Mouse (Mus musculus) hindbrain, embryonic 16.5 days (tissue): ENCODE measurements around the gene Cavin3. TPM values are rescaled to one million over a fixed set of nuclear protein-coding genes. Genes with fewer than 3 reads are reported as not detected.

Source experiments
- ATAC-seq: fragments of 200-750 bp; cut with Nextera tagmentation; 2 replicates; pipeline ENCODE4 v1.8.0; 2017; ENCODE audit warnings: moderate TSS enrichment, moderate library complexity
- H3K27ac ChIP-seq: fragments of 300-500 bp; sonication (generic); 2 replicates; pipeline ENCODE4 v1.5.1; 2014; ENCODE audit warnings: low read depth, mild to moderate bottlenecking, control low read depth, low read length, moderate library complexity
- H3K27me3 ChIP-seq: fragments of 300-500 bp; sonication (generic); replicated peaks from 2 replicates; pipeline ENCODE4 v1.6.1; 2014; ENCODE audit warnings: low read length; ENCODE audit not compliant: control insufficient read depth, insufficient read depth
- H3K36me3 ChIP-seq: fragments of 300-500 bp; sonication (generic); 2 replicates; pipeline ENCODE4 v1.6.1; 2014; ENCODE audit warnings: mild to moderate bottlenecking, low read length, moderate library complexity, mixed read lengths; ENCODE audit not compliant: control insufficient read depth, insufficient read depth
- H3K4me1 ChIP-seq: fragments of 300-500 bp; sonication (generic); 2 replicates; pipeline ENCODE4 v1.6.1; 2014; ENCODE audit warnings: low read depth, low read length; ENCODE audit not compliant: control insufficient read depth, insufficient read depth
- H3K4me2 ChIP-seq: fragments of 300-500 bp; sonication (generic); 2 replicates; pipeline ENCODE4 v1.6.1; 2014; ENCODE audit warnings: mild to moderate bottlenecking, low read length, control low read depth, moderate library complexity
- H3K4me3 ChIP-seq: fragments of 300-500 bp; sonication (generic); 2 replicates; pipeline ENCODE4 v1.5.1; 2014; ENCODE audit warnings: mild to moderate bottlenecking, low read length, control low read depth, moderate library complexity
- H3K9ac ChIP-seq: fragments of 300-500 bp; sonication (generic); 2 replicates; pipeline ENCODE4 v1.6.1; 2014; ENCODE audit warnings: low read depth, mild to moderate bottlenecking, control low read depth, low read length, moderate library complexity
- H3K9me3 ChIP-seq: fragments of 300-500 bp; sonication (generic); 2 replicates; pipeline ENCODE4 v1.6.1; 2014; ENCODE audit warnings: mild to moderate bottlenecking, low read length, moderate library complexity; ENCODE audit not compliant: control insufficient read depth
- WGBS: fragments of 180-500 bp; shearing (Covaris S2); extraction: QIAGEN DNeasy Blood & Tissue Kit; methylation state at CpG from one replicate; pipeline ENCODE4 v1.1.7; 2014; 5-methylcytosine and 5-hydroxymethylcytosine counted together
- polyA plus RNA-seq: library from polyadenylated mRNA; unstranded; fragments of >200 nt; fragmentation: Nextera tagmentation; extraction: Ambion mirVana; gene quantifications from 2 replicates; pipeline ENCODE4 v1.2.1, GENCODE M21; 2015

The Cavin3 gene
- polyA plus RNA-seq, 1 experiment from 2014 or later: 43.0 TPM

- Histone ChIP-seq H3K27me3 (no peaks in the 10 kb centered on the region), H3K9me3 (no peaks in the 10 kb centered on the region), H3K4me1 (peaks cover 11% of the 10 kb centered on the region), H3K9ac (no peak overlapping the region), H3K4me2 (no peak overlapping the region), H3K36me3 (no peaks in the 10 kb centered on the region), H3K4me3 (no peak overlapping the region), H3K27ac (no peak overlapping the region)
- 69% methylated on average over 5 of the region's 5 CpGs for WGBS
- no peak for ATAC-seq
These were observed 2.9 kb upstream of the Cavin3 start for GRCm38 (mm10) chr7:105485029-105485428.

DNA sequence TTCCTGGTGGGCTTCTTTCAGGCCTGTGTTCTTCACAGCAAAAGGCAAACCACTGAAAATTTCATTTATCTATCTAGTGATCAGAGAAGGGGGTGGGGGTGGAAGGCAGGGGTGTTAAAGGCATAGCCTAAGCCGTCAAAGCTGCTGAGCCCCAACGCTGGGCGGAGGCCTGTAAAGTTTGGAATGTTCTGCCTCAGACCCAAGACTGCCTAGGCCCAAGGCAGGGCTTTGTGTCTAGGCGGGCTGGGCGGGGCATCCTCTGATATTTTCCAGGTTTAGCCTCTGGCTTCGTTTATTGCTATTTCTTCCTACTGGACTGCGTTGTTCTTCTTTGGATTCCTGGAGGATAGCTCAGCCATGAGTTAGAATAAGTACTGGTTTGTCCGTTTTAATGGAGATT, 326 bp upstream of the Cavin3 start:
- Histone ChIP-seq H3K4me2 (peak overlapping the region; percentile 90), H3K27me3 (no peaks in the 10 kb centered on the region), H3K9me3 (no peaks in the 10 kb centered on the region), H3K36me3 (no peaks in the 10 kb centered on the region), H3K27ac (peak overlapping the region; percentile 82), H3K9ac (peak overlapping the region; percentile 85), H3K4me1 (peaks cover 11% of the 10 kb centered on the region), H3K4me3 (peak overlapping the region; percentile 52)
- peak; percentile 22 for ATAC-seq
- WGBS: 54% methylated on average over 8 of the region's 8 CpGs

GRCm38 (mm10) chr7:105480561-105481504, 1.3 kb downstream of the Cavin3 start:
- Histone ChIP-seq H3K4me2 (peak overlapping the region; percentile 90), H3K4me3 (peak overlapping the region; percentile 52), H3K36me3 (no peaks in the 10 kb centered on the region), H3K9ac (peak overlapping the region; percentile 85; the same call in 1 of the 2 replicates), H3K9me3 (no peaks in the 10 kb centered on the region), H3K4me1 (peaks cover 11% of the 10 kb centered on the region), H3K27me3 (no peaks in the 10 kb centered on the region), H3K27ac (peak overlapping the region; percentile 82)
- WGBS: 52% methylated on average over 23 of the region's 23 CpGs
- ATAC-seq: 0 out of 2 replicates have a peak, but pooled peaks have one; percentile 1

- no peak for ATAC-seq
- no peaks in the 10 kb centered on the region for H3K9me3 ChIP-seq
- peaks cover 11% of the 10 kb centered on the region for H3K4me1 ChIP-seq
- peak overlapping the region; percentile 90 for H3K4me2 ChIP-seq
- 38% methylated on average over 5 of the region's 5 CpGs for WGBS
- H3K27me3 ChIP-seq: no peaks in the 10 kb centered on the region
- no peak overlapping the region for H3K9ac ChIP-seq
- no peaks in the 10 kb centered on the region for H3K36me3 ChIP-seq
- no peak overlapping the region for H3K4me3 ChIP-seq
- H3K27ac ChIP-seq: no peak overlapping the region
These were observed 2.0 kb downstream of the Cavin3 start for GRCm38 (mm10) chr7:105480081-105480480.

DNA sequence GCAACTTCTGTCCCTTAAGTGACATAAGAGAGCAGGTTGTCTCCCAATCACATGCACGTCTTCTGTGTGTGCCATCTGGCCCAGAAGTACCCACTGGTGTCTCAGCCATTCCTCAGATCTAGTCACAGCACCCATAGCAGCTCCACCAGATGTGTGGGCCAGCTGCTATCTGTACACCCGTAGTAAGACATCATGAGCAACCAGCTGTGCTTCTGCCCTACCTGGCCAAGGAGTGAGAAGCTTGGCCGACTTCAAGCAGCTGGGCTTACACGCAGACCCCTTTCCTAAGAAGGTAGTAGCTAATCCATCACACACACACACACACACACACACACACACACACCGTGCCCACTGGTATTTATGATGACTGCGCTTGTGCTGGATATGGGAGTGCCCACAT, 2.9 kb downstream of the Cavin3 start:
- peaks cover 11% of the 10 kb centered on the region for H3K4me1 ChIP-seq
- no peaks in the 10 kb centered on the region for H3K36me3 ChIP-seq
- no peak for ATAC-seq
- no peak overlapping the region for H3K27ac ChIP-seq
- H3K4me3 ChIP-seq: no peak overlapping the region
- no peak overlapping the region for H3K4me2 ChIP-seq
- H3K27me3 ChIP-seq: no peaks in the 10 kb centered on the region
- no peak overlapping the region for H3K9ac ChIP-seq
- no peaks in the 10 kb centered on the region for H3K9me3 ChIP-seq
- WGBS: 89% methylated on average over 6 of the region's 6 CpGs

- Histone ChIP-seq H3K27ac (no peak overlapping the region), H3K4me1 (peaks cover 11% of the 10 kb centered on the region), H3K9me3 (no peaks in the 10 kb centered on the region), H3K4me3 (no peak overlapping the region), H3K36me3 (no peaks in the 10 kb centered on the region), H3K27me3 (no peaks in the 10 kb centered on the region), H3K9ac (no peak overlapping the region), H3K4me2 (no peak overlapping the region)
- WGBS: 87% methylated on average over 8 of the region's 8 CpGs
- no peak for ATAC-seq
These were observed 3.8 kb downstream of the Cavin3 start for GRCm38 (mm10) chr7:105478344-105478743.

- 0 out of 2 replicates have a peak, but pooled peaks have one; percentile 1 for ATAC-seq
- Histone ChIP-seq H3K27ac (no peak overlapping the region), H3K9me3 (no peaks in the 10 kb centered on the region), H3K27me3 (no peaks in the 10 kb centered on the region), H3K36me3 (no peaks in the 10 kb centered on the region), H3K4me1 (peaks cover 11% of the 10 kb centered on the region), H3K9ac (no peak overlapping the region), H3K4me2 (no peak overlapping the region), H3K4me3 (no peak overlapping the region)
- WGBS: 69% methylated on average over 3 of the region's 3 CpGs
These were observed 4.3 kb downstream of the Cavin3 start for GRCm38 (mm10) chr7:105477841-105478240.

- peaks cover 8% of the 10 kb centered on the region for H3K4me1 ChIP-seq
- H3K36me3 ChIP-seq: no peaks in the 10 kb centered on the region
- H3K4me2 ChIP-seq: no peak overlapping the region
- 98% methylated on average over 1 of the region's 1 CpGs for WGBS
- no peak overlapping the region for H3K9ac ChIP-seq
- H3K9me3 ChIP-seq: no peaks in the 10 kb centered on the region
- no peaks in the 10 kb centered on the region for H3K27me3 ChIP-seq
- H3K4me3 ChIP-seq: no peak overlapping the region
- ATAC-seq: no peak
- H3K27ac ChIP-seq: no peak overlapping the region
These were observed 4.7 kb downstream of the Cavin3 start for GRCm38 (mm10) chr7:105477433-105477700.

DNA sequence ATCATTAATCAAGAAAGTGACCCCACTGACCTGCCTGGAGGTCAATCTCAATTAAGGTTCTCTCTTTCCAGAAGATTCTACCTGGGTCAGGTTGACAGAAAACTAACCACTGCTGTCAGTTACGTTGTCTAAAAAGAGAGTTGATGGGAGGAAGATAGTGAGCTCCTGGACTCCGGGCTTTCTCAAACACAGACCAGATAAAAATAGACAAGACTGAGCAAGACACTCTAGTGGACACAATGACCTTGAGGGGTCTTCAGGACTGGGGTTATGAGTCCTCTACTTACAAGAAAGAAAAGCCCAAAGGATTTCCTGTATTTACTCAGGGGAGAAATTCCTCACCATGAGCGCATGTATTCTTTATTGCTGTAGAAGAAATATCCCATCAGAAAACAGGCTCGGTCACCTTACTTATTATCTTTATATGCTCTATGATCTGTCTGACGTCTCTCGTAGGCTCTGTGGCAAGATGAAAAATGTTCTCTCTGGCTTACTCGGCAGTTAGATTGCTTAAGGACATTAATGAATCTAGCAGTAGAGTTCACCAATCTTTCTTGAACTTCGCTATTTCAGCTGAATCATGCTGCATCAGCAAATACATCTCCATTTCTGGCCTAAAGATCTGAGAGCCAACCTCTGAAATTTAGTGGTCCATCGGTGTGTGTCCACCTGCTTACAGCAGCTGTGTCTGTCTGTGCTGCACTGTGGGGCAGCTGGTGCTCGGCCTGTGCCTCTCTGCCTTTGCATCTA, 5.2 kb downstream of the Cavin3 start:
- H3K27me3 ChIP-seq: no peaks in the 10 kb centered on the region
- H3K4me1 ChIP-seq: peaks cover 3% of the 10 kb centered on the region
- no peak overlapping the region for H3K4me2 ChIP-seq
- H3K9ac ChIP-seq: no peak overlapping the region
- H3K36me3 ChIP-seq: no peaks in the 10 kb centered on the region
- no peaks in the 10 kb centered on the region for H3K9me3 ChIP-seq
- H3K27ac ChIP-seq: no peak overlapping the region
- 74% methylated on average over 10 of the region's 10 CpGs for WGBS
- H3K4me3 ChIP-seq: no peak overlapping the region
- no peak for ATAC-seq
